Mouse (Mus musculus) kidney, adult 2 months (tissue): ENCODE measurements at regions not wholly inside any gene's neighbourhood (a gene's known extent, or its start where the extent isn't known, plus 50 kb on each side); places are given as distances from the start of the nearest gene placed in this dataset.
A peak's percentile ranks its signal among the peaks of the same experiment; 100 is the strongest.

Experiments
- DNase-seq: peaks from one replicate; pipeline ENCODE4 v3.0.0; 2021
- H3K27ac ChIP-seq: fragments of 200-500 bp; 2 replicates; pipeline ENCODE4 v1.5.1; 2012; ENCODE audit warnings: low read depth, low read length, control low read depth, inconsistent platforms; ENCODE audit not compliant: insufficient read depth
- H3K27me3 ChIP-seq: fragments of 200-500 bp; replicated peaks from 2 replicates; pipeline ENCODE4 v1.6.1; 2012; ENCODE audit warnings: mild to moderate bottlenecking, moderate library complexity, low read length, inconsistent platforms; ENCODE audit not compliant: control insufficient read depth, insufficient read depth
- H3K36me3 ChIP-seq: fragments of 200-500 bp; 2 replicates; pipeline ENCODE4 v1.6.1; 2012; ENCODE audit warnings: mild to moderate bottlenecking, moderate library complexity, low read length, inconsistent platforms; ENCODE audit not compliant: control insufficient read depth, insufficient read depth
- H3K4me1 ChIP-seq: fragments of 200-500 bp; 2 replicates; pipeline ENCODE4 v1.6.1; 2011; ENCODE audit warnings: low read length; ENCODE audit not compliant: control insufficient read depth, insufficient read depth
- H3K4me3 ChIP-seq: fragments of 200-500 bp; 2 replicates; pipeline ENCODE4 v1.5.1; 2011; ENCODE audit warnings: mild to moderate bottlenecking, low read depth, low read length, control low read depth; ENCODE audit not compliant: insufficient read depth
- CTCF ChIP-seq: fragments of 200-500 bp; conservative IDR thresholded peaks from 2 replicates; pipeline ENCODE4 v1.5.1; 2011; ENCODE audit warnings: low read depth, mild to moderate bottlenecking, control low read depth, low read length, moderate library complexity, mixed read lengths; ENCODE audit not compliant: insufficient read depth, insufficient read length
- POLR2A ChIP-seq: fragments of 200-500 bp; IDR thresholded peaks from one replicate; pipeline ENCODE4 v1.6.1; 2011; ENCODE audit warnings: low read depth, low read length, control low read depth
- WGBS: fragments of 180-500 bp; shearing (Covaris S2); methylation state at CpG from one replicate; pipeline ENCODE4 v1.1.7; 2018; 5-methylcytosine and 5-hydroxymethylcytosine counted together

DNA sequence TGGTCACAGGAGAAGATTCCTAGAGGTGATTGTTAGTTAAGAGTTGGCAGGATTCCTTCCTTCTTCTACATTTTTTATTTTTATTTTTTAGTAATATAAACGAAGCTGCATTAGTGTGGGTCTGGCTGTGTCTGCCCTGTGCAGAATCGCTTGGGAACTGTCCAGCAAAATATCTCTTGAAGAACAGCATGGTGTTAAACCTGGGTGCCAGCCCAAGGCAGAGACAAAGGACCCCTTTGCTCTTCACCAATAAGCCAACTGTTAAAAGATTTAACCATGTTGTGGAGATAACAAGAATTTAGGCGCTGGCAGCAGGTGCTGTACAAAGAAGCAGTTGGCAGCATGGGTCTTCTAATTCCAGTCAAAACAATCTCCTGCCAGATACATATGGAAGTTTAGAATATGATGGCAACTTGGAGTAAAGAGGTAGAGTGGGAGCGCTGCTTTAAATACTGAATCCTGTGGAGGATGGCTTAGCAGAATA lies 205.5 kb upstream of the Dnajc24 start:
- H3K4me3 ChIP-seq: no peak overlapping the region
- 70% methylated on average over 4 of the region's 4 CpGs for WGBS
- no peaks in the 10 kb centered on the region for H3K36me3 ChIP-seq
- no peaks in the 10 kb centered on the region for H3K4me1 ChIP-seq
- no peak overlapping the region for H3K27ac ChIP-seq
- TF ChIP-seq CTCF (no peak), POLR2A (no peak)
- no peaks in the 10 kb centered on the region for H3K27me3 ChIP-seq
- DNase-seq: no peak

DNA sequence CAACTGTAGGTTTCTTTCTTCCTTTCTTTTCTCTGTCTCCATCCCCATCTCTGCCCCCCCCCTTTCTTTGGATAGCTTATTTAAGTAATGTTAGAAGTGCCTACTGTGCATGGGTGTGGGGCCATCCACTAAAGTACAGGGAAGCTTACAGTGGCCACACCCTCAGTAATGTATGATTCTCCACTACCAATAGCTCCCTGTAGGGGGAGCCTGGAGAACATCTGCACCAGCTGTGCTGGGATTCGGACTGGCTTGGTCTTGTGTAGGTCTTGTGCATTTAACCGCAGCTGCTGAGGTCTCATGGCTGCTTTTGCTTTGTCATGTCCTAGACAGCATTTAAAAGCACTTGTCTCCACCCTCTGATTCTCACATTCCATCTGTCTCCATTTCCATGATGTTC lies 196.8 kb upstream of the Dnajc24 start:
- Histone ChIP-seq H3K36me3 (no peaks in the 10 kb centered on the region), H3K4me1 (no peaks in the 10 kb centered on the region), H3K4me3 (no peak overlapping the region), H3K27me3 (no peaks in the 10 kb centered on the region), H3K27ac (no peak overlapping the region)
- no peak for DNase-seq
- WGBS: 95% methylated on average over 2 of the region's 2 CpGs
- TF ChIP-seq CTCF: 0 out of 2 replicates have a peak, but pooled peaks have one; percentile 1
- no peak for TF ChIP-seq POLR2A

DNA sequence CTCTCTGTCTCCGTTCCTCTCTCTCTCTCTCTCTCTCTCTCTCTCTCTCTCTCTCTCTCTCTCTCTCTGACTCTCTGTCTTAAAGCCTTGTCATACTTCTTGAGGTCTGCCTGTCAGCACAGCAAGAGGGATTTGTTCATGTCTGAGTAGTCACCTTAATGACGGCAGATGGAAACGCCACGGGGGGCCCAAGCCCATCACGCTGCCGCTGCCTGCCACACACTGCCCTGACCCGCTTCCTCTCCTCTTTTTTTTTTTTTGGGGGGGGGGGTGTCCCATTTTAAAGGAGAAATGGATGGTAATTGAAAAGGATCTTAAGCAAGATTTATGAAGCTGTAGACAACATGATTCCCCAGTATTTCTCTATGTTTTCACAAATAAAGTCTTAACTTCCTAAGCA lies 191.8 kb upstream of the Dnajc24 start:
- TF ChIP-seq POLR2A: no peak
- TF ChIP-seq CTCF: no peak
- WGBS: 27% methylated on average over 7 of the region's 7 CpGs
- Histone ChIP-seq H3K36me3 (no peaks in the 10 kb centered on the region), H3K4me1 (no peaks in the 10 kb centered on the region), H3K27ac (no peak overlapping the region), H3K4me3 (no peak overlapping the region), H3K27me3 (no peaks in the 10 kb centered on the region)
- no peak for DNase-seq

DNA sequence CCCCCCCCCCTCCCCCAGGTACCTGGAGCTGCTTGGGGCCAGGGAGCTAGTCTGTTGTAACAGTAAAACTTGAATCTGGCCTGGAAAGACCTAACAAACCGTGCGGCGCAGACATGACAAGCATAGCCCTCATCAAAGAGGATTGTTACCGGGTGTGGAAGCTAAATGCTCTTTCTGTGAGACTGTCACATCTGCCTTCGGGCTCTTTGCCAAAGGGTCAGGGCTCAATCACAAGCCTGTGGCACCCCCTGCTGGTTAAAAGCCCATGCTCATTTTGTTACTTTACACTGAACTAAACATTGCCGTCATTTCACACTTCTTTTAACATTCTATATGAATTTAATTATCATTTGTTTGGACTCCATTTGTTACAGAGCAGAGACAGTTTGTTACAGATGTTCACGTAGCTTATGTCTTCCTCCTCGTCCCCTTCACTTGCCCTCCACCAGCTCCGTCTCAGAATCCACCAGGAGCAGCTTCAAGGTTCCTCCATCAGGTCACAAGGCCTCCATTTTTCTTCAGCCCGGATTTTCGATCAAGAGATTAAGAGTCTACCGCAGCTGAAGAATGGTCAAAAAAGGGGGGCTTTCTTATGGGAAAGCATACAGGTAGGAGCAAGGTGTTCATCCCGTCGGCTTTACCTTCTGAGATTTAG lies 191.1 kb upstream of the Dnajc24 start:
- Histone ChIP-seq H3K4me3 (no peak overlapping the region), H3K36me3 (no peaks in the 10 kb centered on the region), H3K4me1 (no peaks in the 10 kb centered on the region), H3K27me3 (no peaks in the 10 kb centered on the region), H3K27ac (no peak overlapping the region)
- TF ChIP-seq POLR2A (no peak), CTCF (peak; percentile 67)
- peak; percentile 76 for DNase-seq
- 9% methylated on average over 14 of the region's 14 CpGs for WGBS

DNA sequence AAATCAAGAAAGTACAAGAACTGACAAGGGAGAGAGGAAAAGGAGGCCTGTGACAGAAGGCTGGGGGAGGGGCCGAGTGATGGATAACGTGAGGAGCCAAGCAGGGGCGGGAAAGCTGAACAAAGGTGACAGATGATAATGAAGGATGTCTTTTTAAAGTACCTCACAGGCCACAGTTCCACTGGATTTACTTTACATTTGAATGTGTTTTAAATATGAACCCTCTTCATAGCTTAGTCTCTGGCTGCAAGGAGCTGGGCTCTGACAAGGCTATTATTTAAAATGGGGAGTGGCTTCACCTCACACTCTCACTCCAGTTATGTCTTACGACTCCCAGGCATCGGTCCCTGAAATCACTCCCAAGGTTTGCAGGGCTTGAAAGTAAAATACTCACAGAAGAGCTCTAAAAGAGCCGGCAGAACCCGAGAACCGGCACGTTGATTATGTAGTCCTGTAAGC lies 190.6 kb upstream of the Dnajc24 start:
- WGBS: 3% methylated on average over 9 of the region's 9 CpGs
- Histone ChIP-seq H3K4me1 (no peaks in the 10 kb centered on the region), H3K27me3 (no peaks in the 10 kb centered on the region), H3K4me3 (no peak overlapping the region), H3K27ac (no peak overlapping the region), H3K36me3 (no peaks in the 10 kb centered on the region)
- DNase-seq: no peak
- TF ChIP-seq CTCF: no peak
- TF ChIP-seq POLR2A: no peak

DNA sequence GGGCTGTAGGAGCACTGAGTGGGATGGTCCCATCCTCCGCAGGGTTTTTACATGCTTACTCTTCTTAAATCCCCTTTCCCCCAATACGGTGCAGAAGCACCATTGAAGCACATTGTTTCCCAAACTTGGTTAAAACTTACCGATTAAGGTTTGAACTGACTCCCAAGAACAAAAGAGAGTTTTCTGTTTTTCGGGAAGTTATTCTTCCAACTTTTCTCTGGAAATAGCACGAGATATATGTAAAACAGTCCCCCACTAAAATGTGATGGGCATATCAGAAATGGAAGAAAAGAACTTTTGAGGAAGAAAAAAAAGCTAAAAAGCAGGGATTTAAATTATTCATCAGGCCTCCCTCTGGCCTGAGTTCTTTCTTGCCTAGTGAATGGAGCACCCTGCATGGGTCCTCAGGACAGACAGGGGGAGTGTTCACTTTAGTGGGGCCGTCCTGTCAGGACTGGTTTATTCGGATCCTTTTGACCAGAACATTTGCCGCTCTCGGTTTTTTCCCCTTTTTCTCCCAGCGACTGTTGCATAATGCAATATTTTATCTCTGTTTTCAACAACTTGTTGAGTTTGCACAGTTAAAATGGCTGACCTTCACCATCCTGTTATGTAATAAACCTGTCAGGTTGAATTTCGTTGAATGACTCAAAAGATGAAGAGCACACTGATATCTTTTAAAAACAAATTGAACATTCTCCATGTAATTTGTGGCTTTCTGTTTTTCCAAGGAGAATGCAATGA lies 187.4 kb upstream of the Dnajc24 start:
- Histone ChIP-seq H3K36me3 (no peaks in the 10 kb centered on the region), H3K4me3 (no peak overlapping the region), H3K27me3 (no peaks in the 10 kb centered on the region), H3K4me1 (no peaks in the 10 kb centered on the region), H3K27ac (no peak overlapping the region)
- WGBS: 46% methylated on average over 11 of the region's 11 CpGs
- TF ChIP-seq POLR2A (no peak), CTCF (no peak)
- DNase-seq: no peak

DNA sequence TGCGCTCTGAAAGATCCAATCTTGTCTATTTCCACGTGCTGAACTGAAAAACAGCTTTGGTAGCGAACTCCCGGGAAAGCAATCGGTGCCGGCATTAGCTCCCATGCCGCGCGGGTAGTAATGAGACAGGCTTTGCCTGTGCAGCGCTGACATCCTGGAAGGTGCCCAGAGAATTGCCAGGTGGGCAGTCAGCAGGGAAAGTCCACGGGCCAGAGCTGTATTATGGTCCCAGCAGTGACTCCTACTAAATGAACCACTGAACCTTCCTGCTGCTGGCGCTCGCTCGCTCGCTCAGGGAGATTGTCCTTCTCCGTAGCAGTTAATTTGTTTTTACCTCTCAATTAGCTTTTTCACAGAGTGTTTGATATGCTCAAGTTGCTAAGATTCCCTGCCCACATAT lies 180.3 kb upstream of the Dnajc24 start:
- H3K4me3 ChIP-seq: no peak overlapping the region
- 54% methylated on average over 16 of the region's 16 CpGs for WGBS
- no peaks in the 10 kb centered on the region for H3K4me1 ChIP-seq
- TF ChIP-seq CTCF: no peak
- TF ChIP-seq POLR2A: no peak
- H3K36me3 ChIP-seq: no peaks in the 10 kb centered on the region
- DNase-seq: no peak
- no peaks in the 10 kb centered on the region for H3K27me3 ChIP-seq
- H3K27ac ChIP-seq: no peak overlapping the region
